Mouse (Mus musculus) liver, postnatal 0 days (tissue): ENCODE data around the gene Ttc13.

Experiments used
- CTCF ChIP-seq: sonication (generic); IDR thresholded peaks from 2 replicates; pipeline ENCODE4 v1.5.1; 2016; ENCODE audit warnings: antibody characterized with exemption, low read depth
- EP300 ChIP-seq: IDR thresholded peaks from 2 replicates; pipeline ENCODE4 v1.6.1; 2016; ENCODE audit warnings: antibody characterized with exemption, low read depth, mild to moderate bottlenecking

DNA sequence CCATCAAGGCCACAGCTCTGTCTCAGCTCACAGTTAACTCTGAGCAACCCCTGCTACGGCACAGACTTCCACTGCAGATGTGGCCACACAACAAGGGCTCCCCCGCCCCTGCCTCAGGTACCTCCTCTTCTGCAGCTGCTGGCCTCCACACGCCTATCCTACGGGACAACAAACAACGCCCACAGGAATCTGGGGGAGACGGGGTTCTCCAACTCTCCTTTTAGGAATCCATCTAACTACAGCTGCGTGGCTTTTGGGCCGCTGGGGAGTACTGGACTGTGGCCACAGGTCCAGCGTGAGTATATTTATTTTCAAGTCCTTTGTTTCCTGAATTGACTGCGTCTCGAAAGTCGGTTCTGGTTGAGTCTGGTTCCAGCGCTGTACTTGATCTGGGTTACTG is 43.5 kb downstream of the Ttc13 start:
- no peak for TF ChIP-seq EP300
- TF ChIP-seq CTCF, result no peak
